Mouse (Mus musculus): Measurements from ENCODE around the gene Mlec. TPM values are rescaled to one million over a fixed set of nuclear protein-coding genes. Genes with fewer than 3 reads are reported as not detected.

Mlec gene
- 66.7 and 90.8 TPM in 2 replicates for polyA plus RNA-seq (2012)

GRCm38 (mm10) chr5:115158040-115158983 is at the start of gene Mlec:
TSS of gene Mlec (minus strand) at chr5:115158179.

GRCm38 (mm10) chr5:115193669-115194625 is 36.0 kb upstream of the Mlec start, which contains the start of gene Cabp1:
TSS of gene Cabp1 (minus strand) at chr5:115194381.

DNA sequence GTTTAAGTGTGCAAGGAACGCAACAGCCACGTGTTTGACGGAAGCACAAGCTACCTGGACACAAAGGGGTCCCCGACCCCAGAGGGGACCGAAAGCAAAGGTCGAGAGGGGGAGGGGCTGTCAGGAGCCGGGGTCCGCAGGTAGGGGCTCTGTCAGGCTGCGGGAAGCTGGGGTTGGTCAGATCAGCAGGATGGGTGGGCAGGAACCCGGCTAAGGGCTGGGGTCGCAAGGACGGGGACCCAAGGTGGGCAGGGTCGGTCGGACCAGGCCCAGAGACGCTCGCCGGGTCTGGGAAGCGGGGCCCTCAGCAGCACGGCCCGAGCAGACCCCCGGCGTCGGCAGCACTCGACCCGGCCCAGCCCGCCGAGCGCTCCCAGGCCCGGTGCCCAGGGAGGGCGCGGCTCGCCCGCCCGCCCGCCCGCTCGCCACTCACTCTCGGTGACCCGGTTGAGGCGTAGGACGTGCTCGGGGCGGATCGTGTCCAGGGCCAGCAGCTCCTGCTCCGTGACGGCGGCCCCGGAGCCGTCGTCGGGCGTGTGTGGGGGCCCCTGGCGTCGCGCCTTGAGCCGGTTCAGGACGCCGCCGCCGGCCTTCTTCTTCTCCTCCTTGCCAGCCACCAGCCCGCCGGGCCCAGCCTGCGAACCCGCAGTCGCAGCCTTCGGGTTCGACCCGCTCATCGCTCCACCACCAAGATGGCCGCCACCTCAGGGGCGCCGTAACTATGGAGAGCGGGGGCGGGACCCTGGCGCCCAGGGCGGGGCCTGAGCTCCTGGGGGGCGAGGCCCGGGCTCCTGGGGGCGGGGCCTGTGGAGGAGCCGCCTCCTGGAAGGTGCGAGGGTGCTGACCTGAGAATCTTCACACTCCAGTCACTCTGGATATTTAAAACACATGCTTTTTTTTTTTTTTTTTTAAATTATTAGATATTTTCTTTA is 23.5 kb downstream of the Mlec start, which contains the start of gene Unc119b:
Gene Unc119b, minus strand, starts transcription at position 742 of the 932 bp plus-strand sequence.

DNA sequence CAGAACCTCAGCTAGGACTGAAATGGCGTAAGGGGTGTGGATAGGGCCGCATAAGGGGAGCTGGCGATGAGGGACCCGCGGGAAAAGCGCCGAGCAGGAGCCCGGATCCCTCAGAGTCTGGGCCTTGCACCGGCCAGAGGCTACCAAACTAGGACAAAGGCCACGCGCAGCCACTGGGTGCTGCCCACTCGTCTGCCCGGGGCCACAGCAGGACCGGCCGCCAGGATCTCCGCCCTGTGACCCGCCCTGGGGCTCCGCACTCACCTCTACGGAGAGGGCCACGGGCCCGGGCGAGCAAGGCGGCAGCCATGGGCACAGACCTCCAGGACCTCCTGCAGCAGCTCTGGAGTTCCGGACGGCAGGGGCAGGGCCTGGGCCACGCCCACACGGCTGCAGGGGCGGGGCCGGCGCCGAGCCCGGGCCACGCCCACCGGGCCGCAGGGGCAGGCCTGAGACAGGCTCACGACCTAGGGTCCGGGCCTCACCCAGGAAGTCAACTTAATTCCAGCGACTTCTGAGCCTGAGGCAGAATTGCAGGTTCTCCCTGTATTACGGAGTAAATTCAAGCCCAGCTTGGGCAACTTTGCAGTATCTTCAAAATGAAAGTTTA is 38.9 kb downstream of the Mlec start, which contains the start of gene Acads:
Gene Acads, minus strand, starts transcription at position 386 of the 610 bp plus-strand sequence.

DNA sequence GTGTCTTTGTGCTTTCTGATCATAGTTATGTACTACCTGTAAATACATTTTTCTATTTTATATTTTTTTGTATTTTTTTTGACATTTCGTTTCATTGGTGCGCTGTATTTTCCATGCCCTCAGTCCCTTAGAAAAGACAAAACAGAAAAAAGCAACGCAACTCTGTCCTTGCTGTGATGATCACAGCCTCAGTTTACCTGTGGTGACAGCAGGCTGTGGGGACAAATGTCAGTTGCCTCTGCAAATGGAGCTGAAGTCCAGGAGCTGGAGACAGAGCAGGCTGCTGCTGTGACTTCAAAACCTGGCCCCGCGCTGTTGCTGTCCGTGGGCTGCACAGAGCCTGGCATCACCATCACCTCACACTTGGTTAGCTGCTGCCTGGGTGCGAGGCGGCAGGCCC is 59.8 kb downstream of the Mlec start, which contains the start of gene Gm10401:
Gene Gm10401, minus strand, starts transcription at position 101 of the 400 bp plus-strand sequence.

Other genes with a start within 250 kb of the Mlec start
- 18.2 and 23.9 TPM in 2 replicates for gene Oasl1, start 234.9 kb downstream of the Mlec start, polyA plus RNA-seq (2012)
- 35.8 and 45.5 TPM in 2 replicates for gene 2210016L21Rik, start 216.0 kb downstream of the Mlec start, polyA plus RNA-seq (2012)
- gene Hnf1a, start 187.1 kb downstream of the Mlec start, polyA plus RNA-seq (2012) = 0.18 TPM in 1 of 2 replicates, not detected in the other
- 18.8 and 28.7 TPM in 2 replicates for gene Sppl3, start 147.0 kb downstream of the Mlec start, polyA plus RNA-seq (2012)
- not detected in 2 replicates for gene Gm10401, start 59.9 kb downstream of the Mlec start, polyA plus RNA-seq (2012)
- 57.8 and 61.9 TPM in 2 replicates for gene Acads, start 38.8 kb downstream of the Mlec start, polyA plus RNA-seq (2012)
- gene Unc119b, start 23.2 kb downstream of the Mlec start, polyA plus RNA-seq (2012) = 40.0 and 46.4 TPM in 2 replicates
- gene Cabp1, start 36.2 kb upstream of the Mlec start, polyA plus RNA-seq (2012) = 0.37 and 0.73 TPM in 2 replicates
- gene Pop5, start 77.7 kb upstream of the Mlec start, polyA plus RNA-seq (2012) = 13.8 and 18.1 TPM in 2 replicates
- gene Rnf10, start 114.7 kb upstream of the Mlec start, polyA plus RNA-seq (2012) = 243 and 252 TPM in 2 replicates
- 17.6 and 18.8 TPM in 2 replicates for gene Coq5, start 121.5 kb upstream of the Mlec start, polyA plus RNA-seq (2012)
- gene Dynll1, start 142.8 kb upstream of the Mlec start, polyA plus RNA-seq (2012) = 412 and 470 TPM in 2 replicates
- 74.0 and 79.8 TPM in 2 replicates for gene Srsf9, start 169.0 kb upstream of the Mlec start, polyA plus RNA-seq (2012)
- gene Gatc, start 183.0 kb upstream of the Mlec start, polyA plus RNA-seq (2012) = 11.6 and 11.8 TPM in 2 replicates
- gene Triap1, start 183.0 kb upstream of the Mlec start, polyA plus RNA-seq (2012) = 4.6 and 6.1 TPM in 2 replicates
- 1,870 and 2,088 TPM in 2 replicates for gene Cox6a1, start 190.8 kb upstream of the Mlec start, polyA plus RNA-seq (2012)